Mouse (Mus musculus) CH12.LX (cell line): ENCODE data around the gene Slc1a7.

ENCODE experiments used
- CTCF ChIP-seq, 2 experiments: IDR thresholded peaks in 1 of 2; conservative IDR thresholded peaks in 1 of 2; 2 replicates each; pipeline ENCODE4 v1.5.1; 2011 to 2012; ENCODE audit warnings: low read depth in 2 of 2, low read length in 2 of 2, improper control_type of control experiment in 1 of 2, inconsistent platforms in 1 of 2, mild to moderate bottlenecking in 1 of 2, moderate library complexity in 1 of 2
- ELF1 ChIP-seq: IDR thresholded peaks from 2 replicates; pipeline ENCODE4 v1.6.1; 2014; ENCODE audit warnings: low read depth, mild to moderate bottlenecking, inconsistent platforms, low read length, improper control_type of control experiment
- POLR2A ChIP-seq: IDR thresholded peaks from 2 replicates; pipeline ENCODE4 v1.6.1; 2011; ENCODE audit warnings: low read depth, mild to moderate bottlenecking, improper control_type of control experiment, low read length
- POLR2AphosphoS2 ChIP-seq: IDR thresholded peaks from 2 replicates; pipeline ENCODE4 v1.6.1; 2011; ENCODE audit warnings: low read depth, low read length, improper control_type of control experiment

DNA sequence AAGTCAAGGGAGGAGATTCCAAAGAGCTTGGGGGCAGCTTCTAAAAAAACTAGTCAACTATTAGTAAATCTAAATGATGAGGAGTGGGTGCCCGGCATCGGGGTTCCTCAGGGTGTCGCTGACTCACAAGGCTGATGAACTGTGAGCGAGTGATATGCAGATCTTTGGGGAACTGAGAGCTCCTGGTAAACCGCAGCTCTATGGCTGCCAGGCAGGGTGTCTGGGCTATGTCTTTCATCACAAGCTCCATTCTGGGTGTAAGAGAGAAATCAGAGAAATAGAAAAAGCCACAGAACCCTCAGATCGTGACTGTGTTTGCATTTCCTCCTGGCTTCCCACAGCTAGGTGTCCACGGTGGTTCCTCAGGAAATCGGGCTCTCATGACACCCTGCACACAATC lies 20.8 kb downstream of the Slc1a7 start:
- peak in 1 of 2 experiments; percentile 78; a peak in 2 of 4 replicates for TF ChIP-seq CTCF (conservative IDR thresholded peaks at IDR 0.05 in 1 of 2, IDR thresholded peaks at IDR 0.05 in 1 of 2; ENCODE audit: low read depth in 2 of 2, low read length in 2 of 2)
- no peak for TF ChIP-seq POLR2A
- no peak for TF ChIP-seq ELF1
- no peak for TF ChIP-seq POLR2AphosphoS2
